Mouse (Mus musculus): ENCODE results near the gene Pde1a. TPM values are rescaled to one million over a fixed set of nuclear protein-coding genes. Genes with fewer than 3 reads are reported as not detected.

Pde1a gene
- total RNA-seq, 1 experiment = 0.31 TPM

DNA sequence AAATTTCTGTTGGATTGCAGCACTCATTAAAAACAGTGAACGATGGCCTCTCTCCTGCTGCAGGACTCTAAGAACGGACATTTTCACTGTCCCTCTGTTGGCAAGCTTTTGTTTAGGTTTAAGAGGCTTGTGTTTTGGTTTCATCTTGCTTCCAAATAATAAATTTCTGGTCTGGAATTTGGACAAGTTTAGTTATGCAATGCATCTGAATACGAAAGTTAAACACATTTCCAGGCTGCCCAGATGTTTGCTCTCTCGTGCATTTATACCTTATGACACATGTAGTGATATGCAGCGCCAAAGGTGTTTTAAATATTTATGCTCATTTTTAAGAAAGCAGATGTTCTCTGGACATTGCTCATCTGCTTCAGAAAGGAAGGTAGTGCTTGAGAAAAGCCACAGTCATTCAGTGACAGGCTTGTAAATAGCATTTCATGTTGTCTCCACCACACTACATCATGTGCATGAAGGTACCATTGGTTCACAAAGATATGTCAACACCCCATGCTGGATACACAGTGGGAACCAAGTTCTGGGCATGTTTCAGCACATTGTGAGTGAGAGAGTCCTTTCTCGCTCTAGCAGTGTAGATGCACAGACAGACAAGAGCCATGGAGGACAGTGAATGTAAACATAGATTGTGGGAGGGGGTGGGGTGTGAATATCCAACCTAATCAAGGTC lies 171.5 kb downstream of the Pde1a start:
- H3K9ac ChIP-seq (ENCODE audit: insufficient read depth, low read depth, low read length, poor library complexity, severe bottlenecking) = no peak overlapping the region
- H3K36me3 ChIP-seq (ENCODE audit: control insufficient read depth, insufficient read depth, low read length, poor library complexity, severe bottlenecking) = no peaks in the 10 kb centered on the region
- TF ChIP-seq ZC3H11A (IDR thresholded peaks at IDR 0.05; ENCODE audit: borderline replicate concordance, low read depth, low read length) = no peak
- H3K27ac ChIP-seq (ENCODE audit: insufficient read depth, low read depth, low read length, poor library complexity, severe bottlenecking) = no peak overlapping the region
- H3K9me3 ChIP-seq (ENCODE audit: control insufficient read depth, insufficient read depth, low read depth, low read length) = no peaks in the 10 kb centered on the region
- no peak for DNase-seq (ENCODE audit: low read depth, low spot score)
- H3K4me1 ChIP-seq (ENCODE audit: control insufficient read depth in 2 of 2, insufficient read depth in 2 of 2, low read length in 2 of 2, poor library complexity in 1 of 2) = no peaks in the 10 kb centered on the region
- no peak overlapping the region for H3K4me3 ChIP-seq (ENCODE audit: insufficient read depth in 1 of 2, low read depth in 1 of 2, low read length in 2 of 2, poor library complexity in 1 of 2, severe bottlenecking in 1 of 2)
- in situ Hi-C loops (cut with MboI; ENCODE audit: low sequenced_read_pairs in 2 of 2, unreplicated experiment in 2 of 2) = no loop called here

DNA sequence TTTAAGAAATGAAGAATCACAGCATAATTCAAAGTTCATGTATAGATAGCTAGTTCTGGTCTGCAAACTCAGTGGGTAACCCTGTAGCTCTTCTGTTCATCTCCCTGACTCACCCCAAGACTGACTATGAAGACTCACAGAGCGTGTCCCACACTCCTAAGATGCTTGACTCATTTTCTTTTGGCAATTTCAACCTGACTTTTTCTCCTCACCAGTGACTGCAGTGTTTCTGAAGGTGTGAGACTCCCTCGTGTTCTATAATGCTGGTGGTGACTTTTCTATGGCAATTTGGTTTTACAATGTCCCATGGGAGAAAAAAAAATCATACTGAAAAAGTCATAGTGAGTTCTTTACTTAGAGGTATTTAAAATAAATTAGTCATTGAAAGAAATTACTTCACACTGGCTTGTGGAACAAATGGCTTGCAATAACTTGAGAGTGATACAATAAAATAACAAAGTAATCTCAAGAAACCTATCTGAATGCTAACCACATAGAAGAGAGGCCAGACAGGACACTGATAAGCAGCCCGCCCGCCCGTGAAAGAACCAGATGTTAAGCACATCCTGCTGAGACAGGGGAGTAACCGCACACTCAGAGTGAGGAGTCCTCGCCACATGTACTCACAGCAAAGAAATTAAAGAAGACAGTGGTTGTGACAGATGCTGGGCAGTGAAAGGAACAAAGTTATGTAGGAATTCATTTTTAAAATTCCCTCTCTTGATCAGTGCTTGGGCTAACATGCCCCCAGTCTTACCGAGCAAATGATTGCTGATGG lies 183.2 kb downstream of the Pde1a start:
- DNase-seq (ENCODE audit: low read depth, low spot score) = no peak
- TF ChIP-seq MAFK (IDR thresholded peaks at IDR 0.05; ENCODE audit: insufficient read depth, low read depth, low read length) (no peak), ZC3H11A (IDR thresholded peaks at IDR 0.05; ENCODE audit: borderline replicate concordance, low read depth, low read length) (no peak), CHD2 (IDR thresholded peaks at IDR 0.05; ENCODE audit: low read depth, low read length) (no peak), ZNF384 (IDR thresholded peaks at IDR 0.05; ENCODE audit: low read depth, low read length) (no peak), HCFC1 (IDR thresholded peaks at IDR 0.05; ENCODE audit: borderline replicate concordance, insufficient read depth, low read length) (no peak)
- H3K4me1 ChIP-seq (ENCODE audit: control insufficient read depth in 2 of 2, insufficient read depth in 2 of 2, low read length in 2 of 2, poor library complexity in 1 of 2) = no peaks in the 10 kb centered on the region

DNA sequence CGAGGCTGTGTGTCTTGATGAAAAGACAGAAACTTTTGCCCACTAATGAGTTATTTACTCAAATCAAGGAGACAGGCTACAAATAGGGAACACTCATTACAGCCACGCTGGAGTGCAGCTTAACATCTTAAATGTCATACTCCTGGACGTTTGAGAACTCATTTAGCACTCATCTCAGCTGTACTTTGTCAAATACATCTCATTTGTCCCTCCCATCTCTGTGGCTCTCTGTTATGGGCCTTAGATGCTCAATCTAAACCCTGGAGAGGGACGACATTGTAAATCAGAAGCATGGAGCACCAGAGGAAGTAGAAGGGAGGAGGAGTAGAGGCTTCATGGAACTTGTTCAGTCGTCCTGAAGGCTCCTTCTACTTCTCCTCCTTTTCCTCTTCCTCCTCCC lies 194.6 kb downstream of the Pde1a start:
- in situ Hi-C loops (cut with MboI; ENCODE audit: low sequenced_read_pairs in 2 of 2, unreplicated experiment in 2 of 2) = no loop called here
- H3K9ac ChIP-seq (ENCODE audit: insufficient read depth, low read depth, low read length, poor library complexity, severe bottlenecking) = no peak overlapping the region
- TF ChIP-seq MAFK (IDR thresholded peaks at IDR 0.05; ENCODE audit: insufficient read depth, low read depth, low read length) = no peak
- no peak for TF ChIP-seq ZC3H11A (IDR thresholded peaks at IDR 0.05; ENCODE audit: borderline replicate concordance, low read depth, low read length)
- TF ChIP-seq CHD2 (IDR thresholded peaks at IDR 0.05; ENCODE audit: low read depth, low read length) = no peak
- TF ChIP-seq HCFC1 (IDR thresholded peaks at IDR 0.05; ENCODE audit: borderline replicate concordance, insufficient read depth, low read length) = no peak
- H3K4me3 ChIP-seq (ENCODE audit: insufficient read depth in 1 of 2, low read depth in 1 of 2, low read length in 2 of 2, poor library complexity in 1 of 2, severe bottlenecking in 1 of 2) = no peak overlapping the region
- H3K4me1 ChIP-seq (ENCODE audit: control insufficient read depth in 2 of 2, insufficient read depth in 2 of 2, low read length in 2 of 2, poor library complexity in 1 of 2) = no peaks in the 10 kb centered on the region
- no peaks in the 10 kb centered on the region for H3K9me3 ChIP-seq (ENCODE audit: control insufficient read depth, insufficient read depth, low read depth, low read length)
- no peak for DNase-seq (ENCODE audit: low read depth, low spot score)
- no peak overlapping the region for H3K27ac ChIP-seq (ENCODE audit: insufficient read depth, low read depth, low read length, poor library complexity, severe bottlenecking)
- H3K36me3 ChIP-seq (ENCODE audit: control insufficient read depth, insufficient read depth, low read length, poor library complexity, severe bottlenecking) = no peaks in the 10 kb centered on the region

More for the DNA sequence above, 183.2 kb downstream of the Pde1a start:
- Histone ChIP-seq H3K36me3 (ENCODE audit: control insufficient read depth, insufficient read depth, low read length, poor library complexity, severe bottlenecking) (no peaks in the 10 kb centered on the region), H3K4me3 (ENCODE audit: insufficient read depth in 1 of 2, low read depth in 1 of 2, low read length in 2 of 2, poor library complexity in 1 of 2, severe bottlenecking in 1 of 2) (no peak overlapping the region), H3K9ac (ENCODE audit: insufficient read depth, low read depth, low read length, poor library complexity, severe bottlenecking) (no peak overlapping the region), H3K27ac (ENCODE audit: insufficient read depth, low read depth, low read length, poor library complexity, severe bottlenecking) (no peak overlapping the region), H3K9me3 (ENCODE audit: control insufficient read depth, insufficient read depth, low read depth, low read length) (no peaks in the 10 kb centered on the region)
- in situ Hi-C loops (cut with MboI; ENCODE audit: low sequenced_read_pairs in 2 of 2, unreplicated experiment in 2 of 2) = no loop called here

DNA sequence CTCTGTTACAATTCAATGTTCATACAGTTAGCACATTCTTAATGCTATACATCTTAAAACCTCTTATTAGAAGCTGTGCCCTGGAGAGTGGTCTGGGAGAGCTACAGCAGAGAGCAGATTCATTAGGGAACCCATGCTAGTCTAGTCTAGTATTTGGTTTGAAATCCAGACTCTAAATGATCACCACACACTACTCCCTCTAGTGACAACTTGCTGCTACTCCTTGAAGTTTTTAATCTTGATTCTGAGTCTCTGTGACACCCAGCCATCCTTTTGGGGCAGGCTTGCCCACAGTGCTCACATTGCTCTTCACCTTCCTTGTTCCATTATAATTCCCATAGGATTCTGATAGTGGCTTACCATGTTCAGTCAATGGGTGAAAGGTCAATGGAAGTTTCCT lies 206.9 kb downstream of the Pde1a start:
- Histone ChIP-seq H3K9ac (ENCODE audit: insufficient read depth, low read depth, low read length, poor library complexity, severe bottlenecking) (no peak overlapping the region), H3K4me3 (ENCODE audit: insufficient read depth in 1 of 2, low read depth in 1 of 2, low read length in 2 of 2, poor library complexity in 1 of 2, severe bottlenecking in 1 of 2) (no peak overlapping the region), H3K27ac (ENCODE audit: insufficient read depth, low read depth, low read length, poor library complexity, severe bottlenecking) (no peak overlapping the region), H3K4me1 (ENCODE audit: control insufficient read depth in 2 of 2, insufficient read depth in 2 of 2, low read length in 2 of 2, poor library complexity in 1 of 2) (no peaks in the 10 kb centered on the region), H3K36me3 (ENCODE audit: control insufficient read depth, insufficient read depth, low read length, poor library complexity, severe bottlenecking) (no peaks in the 10 kb centered on the region), H3K9me3 (ENCODE audit: control insufficient read depth, insufficient read depth, low read depth, low read length) (no peaks in the 10 kb centered on the region)
- DNase-seq (ENCODE audit: low read depth, low spot score) = no peak
- in situ Hi-C loops (cut with MboI; ENCODE audit: low sequenced_read_pairs in 2 of 2, unreplicated experiment in 2 of 2) = no loop called here
- no peak for TF ChIP-seq HCFC1 (IDR thresholded peaks at IDR 0.05; ENCODE audit: borderline replicate concordance, insufficient read depth, low read length)
- no peak for TF ChIP-seq ZC3H11A (IDR thresholded peaks at IDR 0.05; ENCODE audit: borderline replicate concordance, low read depth, low read length)
- TF ChIP-seq MAFK (IDR thresholded peaks at IDR 0.05; ENCODE audit: insufficient read depth, low read depth, low read length) = no peak
- TF ChIP-seq ZNF384 (IDR thresholded peaks at IDR 0.05; ENCODE audit: low read depth, low read length) = no peak
- TF ChIP-seq CHD2 (IDR thresholded peaks at IDR 0.05; ENCODE audit: low read depth, low read length) = no peak

Measured in ES-E14 (cell line).